7 mouse cellular contexts compared by ENCODE assay signal in genomic region chr8:121092627-121093026, GRCm38 (mm10). TPM values are rescaled to one million over a fixed set of nuclear protein-coding genes. Genes with fewer than 3 reads are reported as not detected.
DNase-seq lines count a peak whose midpoint lies in the region; ATAC-seq and TF ChIP-seq lines count a peak whose summit lies in the region.

No protein-coding gene starts in this region.

- no peak overlapping the region for H3K9ac ChIP-seq in intestine, postnatal 0 days (ENCODE audit: low read depth, low read length)
- no peak overlapping the region for H3K9ac ChIP-seq in midbrain, embryonic 12.5 days (replicated peaks)

- H3K27me3 ChIP-seq in intestine, postnatal 0 days (replicated peaks; ENCODE audit: control insufficient read depth, insufficient read depth, low read length): peaks cover 43% of the 10 kb centered on the region
- H3K27me3 ChIP-seq in midbrain, embryonic 12.5 days: peaks cover 68% of the 10 kb centered on the region

- intact Hi-C loops in left cerebral cortex, postnatal 36 days (cut with DNase I): loop anchor here (1.0 to 5.0 kb wide), 2 partner anchors 271 to 415 kb away; no protein-coding TSS in a partner anchor

- H3K4me3 ChIP-seq in intestine, postnatal 0 days (ENCODE audit: low read depth, low read length): no peak overlapping the region
- no peak overlapping the region for H3K4me3 ChIP-seq in midbrain, embryonic 12.5 days

- ATAC-seq in intestine, postnatal 0 days: peak; percentile 60
- peak; percentile 71 for ATAC-seq in midbrain, embryonic 12.5 days (ENCODE audit: low FRiP score, low read depth)

- DNase-seq in adrenal gland, adult (ENCODE audit: inconsistent age in 2 of 2, low spot score in 1 of 2): peak; percentile 83 to 93
- peak; percentile 96 for DNase-seq in embryo, embryonic 10 days (ENCODE audit: low spot score)
- peak; percentile 69 to 84 for DNase-seq in gastrocnemius, postnatal 4 days (ENCODE audit: low spot score in 2 of 2)
- DNase-seq in left cerebral cortex, postnatal 36 days (ENCODE audit: low spot score in 2 of 2): peak; percentile 70 to 80
- peak; percentile 46 for DNase-seq in spleen, adult 12 weeks (ENCODE audit: low spot score)

- H3K4me2 ChIP-seq in intestine, postnatal 0 days (replicated peaks; ENCODE audit: low read depth): peak overlapping the region; percentile 35; the same call in 1 of the 2 replicates
- H3K4me2 ChIP-seq in midbrain, embryonic 12.5 days (replicated peaks): no peak overlapping the region

- peak; percentile 96 for TF ChIP-seq CTCF in intestine, postnatal 0 days (IDR thresholded peaks at IDR 0.05; ENCODE audit: low read depth)

- no peaks in the 10 kb centered on the region for H3K9me3 ChIP-seq in intestine, postnatal 0 days (ENCODE audit: control insufficient read depth)
- no peaks in the 10 kb centered on the region for H3K9me3 ChIP-seq in midbrain, embryonic 12.5 days

- peaks cover 8% of the 10 kb centered on the region for H3K36me3 ChIP-seq in intestine, postnatal 0 days (ENCODE audit: control insufficient read depth, insufficient read depth)
- H3K36me3 ChIP-seq in midbrain, embryonic 12.5 days: peaks cover 15% of the 10 kb centered on the region

- no peaks in the 10 kb centered on the region for H3K4me1 ChIP-seq in intestine, postnatal 0 days (replicated peaks; ENCODE audit: control insufficient read depth, insufficient read depth, low read length)
- H3K4me1 ChIP-seq in midbrain, embryonic 12.5 days: no peaks in the 10 kb centered on the region

- 3% methylated on average over 16 of the region's 16 CpGs for WGBS in intestine, postnatal 0 days
- WGBS in midbrain, embryonic 12.5 days: 4% methylated on average over 16 of the region's 16 CpGs

- H3K27ac ChIP-seq in intestine, postnatal 0 days (ENCODE audit: low read depth, low read length): peak overlapping the region; percentile 35; the same call in 1 of the 2 replicates
- H3K27ac ChIP-seq in midbrain, embryonic 12.5 days (replicated peaks): no peak overlapping the region

RNA-seq across cellular contexts. Expression of gene Foxf1, which starts 8.4 kb away (rescaled TPM):
- total RNA-seq in gastrocnemius, postnatal 4 days (2021): under 1 TPM; 0.25 to 0.39 TPM
- 49.8 and 50.1 TPM in 2 replicates for polyA plus RNA-seq in intestine, postnatal 0 days (2015; fragmentation: Nextera tagmentation; extraction: Ambion mirVana)
- total RNA-seq in left cerebral cortex, postnatal 36 days (2021): under 1 TPM; 0.70 to 0.94 TPM
- 0.24 and 0.33 TPM in 2 replicates for polyA plus RNA-seq in midbrain, embryonic 12.5 days (2016; fragmentation: Nextera tagmentation; extraction: Ambion mirVana)

RNA-seq across cellular contexts. Expression of gene Mthfsd, which starts 15.6 kb away (rescaled TPM):
- 10 to 100 TPM; 18.2 to 19.6 TPM for total RNA-seq in gastrocnemius, postnatal 4 days (2021)
- 24.9 and 25.1 TPM in 2 replicates for polyA plus RNA-seq in intestine, postnatal 0 days (2015; fragmentation: Nextera tagmentation; extraction: Ambion mirVana)
- 10 to 100 TPM; 39.1 to 41.1 TPM for total RNA-seq in left cerebral cortex, postnatal 36 days (2021)
- 59.6 and 61.4 TPM in 2 replicates for polyA plus RNA-seq in midbrain, embryonic 12.5 days (2016; fragmentation: Nextera tagmentation; extraction: Ambion mirVana)

RNA-seq across cellular contexts. Expression of gene Foxc2, which starts 23.3 kb away (rescaled TPM):
- 1 to 10 TPM; 1.3 TPM for total RNA-seq in gastrocnemius, postnatal 4 days (2021)
- polyA plus RNA-seq in intestine, postnatal 0 days (2015; fragmentation: Nextera tagmentation; extraction: Ambion mirVana): 0.48 and 0.60 TPM in 2 replicates
- total RNA-seq in left cerebral cortex, postnatal 36 days (2021): 1 to 10 TPM; 1.2 to 3.1 TPM
- polyA plus RNA-seq in midbrain, embryonic 12.5 days (2016; fragmentation: Nextera tagmentation; extraction: Ambion mirVana): 6.8 and 17.4 TPM in 2 replicates

RNA-seq across cellular contexts. Expression of gene Foxl1, which starts 35.1 kb away (rescaled TPM):
- under 1 TPM; 0.13 to 0.39 TPM for total RNA-seq in gastrocnemius, postnatal 4 days (2021)
- 2.6 and 2.8 TPM in 2 replicates for polyA plus RNA-seq in intestine, postnatal 0 days (2015; fragmentation: Nextera tagmentation; extraction: Ambion mirVana)
- under 1 TPM in 1 of 2 experiments, not detected in 1; 0.29 TPM for total RNA-seq in left cerebral cortex, postnatal 36 days (2021)
- polyA plus RNA-seq in midbrain, embryonic 12.5 days (2016; fragmentation: Nextera tagmentation; extraction: Ambion mirVana): 0.46 and 1.3 TPM in 2 replicates

Comparison
In these comparisons a context has a peak if more than half of its experiments do, and no peak if none do; other contexts are left out.
1. DNase-seq: peak in every context shown above with its lines; median percentile 96 in embryo, embryonic 10 days; 88 in adrenal gland, adult; 76 in gastrocnemius, postnatal 4 days; 75 in left cerebral cortex, postnatal 36 days; 46 in spleen, adult 12 weeks.